In genomic region chr3:36000275-36001239, GRCm38 (mm10) we compare ENCODE assay signal across 8 mouse cellular contexts. TPM values are rescaled to one million over a fixed set of nuclear protein-coding genes. Genes with fewer than 3 reads are reported as not detected.
DNase-seq lines count a peak whose midpoint lies in the region; ATAC-seq and TF ChIP-seq lines count a peak whose summit lies in the region.

Gene Mccc1 (minus strand): TSS chr3:36000678.

- no peaks in the 10 kb centered on the region for H3K4me1 ChIP-seq in embryonic facial prominence, embryonic 13.5 days
- H3K4me1 ChIP-seq in kidney, adult 2 months (ENCODE audit: control insufficient read depth, insufficient read depth, low read length): no peaks in the 10 kb centered on the region
- H3K4me1 ChIP-seq in limb, embryonic 12.5 days (replicated peaks): no peaks in the 10 kb centered on the region; the same call in 1 of the 2 replicates
- H3K4me1 ChIP-seq in midbrain, embryonic 15.5 days: peaks cover 15% of the 10 kb centered on the region
- no peaks in the 10 kb centered on the region for H3K4me1 ChIP-seq in spleen, adult 2 months (ENCODE audit: control insufficient read depth, insufficient read depth, insufficient read length)

- H3K4me3 ChIP-seq in embryonic facial prominence, embryonic 13.5 days: peak within 1 kb of the TSS; percentile 61
- H3K4me3 ChIP-seq in kidney, adult 2 months (ENCODE audit: insufficient read depth, low read depth, low read length): peak within 1 kb of the TSS; percentile 86
- peak within 1 kb of the TSS; percentile 65 for H3K4me3 ChIP-seq in limb, embryonic 12.5 days (replicated peaks)
- peak within 1 kb of the TSS; percentile 84 for H3K4me3 ChIP-seq in midbrain, embryonic 15.5 days
- peak within 1 kb of the TSS; percentile 96 for H3K4me3 ChIP-seq in spleen, adult 2 months (ENCODE audit: extremely low read depth, insufficient read depth, insufficient read length)

- peak; percentile 99 for ATAC-seq in embryonic facial prominence, embryonic 13.5 days (ENCODE audit: insufficient number of reproducible peaks, insufficient read depth, low FRiP score, low TSS enrichment, low read depth)
- peak; percentile 98 for ATAC-seq in limb, embryonic 12.5 days (ENCODE audit: insufficient number of reproducible peaks, insufficient read depth, low FRiP score, low TSS enrichment, low read depth)
- ATAC-seq in midbrain, embryonic 15.5 days (replicated peaks): peak; percentile 100

- peak; percentile 46 for TF ChIP-seq POLR2A in kidney, adult 2 months (IDR thresholded peaks at IDR 0.05; ENCODE audit: low read depth, low read length)
- TF ChIP-seq POLR2A in spleen, adult 2 months (IDR thresholded peaks at IDR 0.05; ENCODE audit: low read depth, low read length): no peak; the same call in 1 of the 2 replicates

- peak within 1 kb of the TSS; percentile 68 for H3K4me2 ChIP-seq in embryonic facial prominence, embryonic 13.5 days
- H3K4me2 ChIP-seq in limb, embryonic 12.5 days: peak within 1 kb of the TSS; percentile 71
- H3K4me2 ChIP-seq in midbrain, embryonic 15.5 days: peak within 1 kb of the TSS; percentile 69

- DNase-seq in 3134 (ENCODE audit: extremely low read depth, insufficient read length, low spot score): peak; percentile 97
- DNase-seq in adrenal gland, postnatal 36 days: peak; percentile 94
- peak; percentile 97 to 99 for DNase-seq in heart, adult 18-20 months
- DNase-seq in kidney, adult 2 months: peak; percentile 98
- DNase-seq in spleen, adult 2 months (ENCODE audit: low read depth in 1 of 2, low spot score in 2 of 2): peak; percentile 90 to 93

- no peaks in the 10 kb centered on the region for H3K9me3 ChIP-seq in embryonic facial prominence, embryonic 13.5 days
- H3K9me3 ChIP-seq in limb, embryonic 12.5 days: no peaks in the 10 kb centered on the region
- H3K9me3 ChIP-seq in midbrain, embryonic 15.5 days: no peaks in the 10 kb centered on the region

- no peak for TF ChIP-seq CTCF in kidney, adult 2 months (conservative IDR thresholded peaks at IDR 0.05; ENCODE audit: insufficient read depth, insufficient read length, low read depth, low read length)
- no peak for TF ChIP-seq CTCF in spleen, adult 2 months (IDR thresholded peaks at IDR 0.05; ENCODE audit: extremely low read depth, insufficient read depth, insufficient read length, insufficient replicate concordance)

- H3K27ac ChIP-seq in embryonic facial prominence, embryonic 13.5 days: peak within 1 kb of the TSS; percentile 88
- H3K27ac ChIP-seq in kidney, adult 2 months (ENCODE audit: insufficient read depth, low read depth, low read length): peak within 1 kb of the TSS; percentile 96
- H3K27ac ChIP-seq in limb, embryonic 12.5 days: peak within 1 kb of the TSS; percentile 90
- H3K27ac ChIP-seq in midbrain, embryonic 15.5 days: peak within 1 kb of the TSS; percentile 94
- H3K27ac ChIP-seq in spleen, adult 2 months (ENCODE audit: insufficient read depth, low read length): peak within 1 kb of the TSS; percentile 96

- WGBS in embryonic facial prominence, embryonic 13.5 days: 4% methylated on average over 39 of the region's 39 CpGs
- 2% methylated on average over 39 of the region's 39 CpGs for WGBS in kidney, adult 2 months
- 7% methylated on average over 39 of the region's 39 CpGs for WGBS in limb, embryonic 12.5 days
- 3% methylated on average over 39 of the region's 39 CpGs for WGBS in midbrain, embryonic 15.5 days
- 2% methylated on average over 39 of the region's 39 CpGs for WGBS in spleen, adult 2 months

- H3K36me3 ChIP-seq in embryonic facial prominence, embryonic 13.5 days: peaks cover 2% of the 10 kb centered on the region
- H3K36me3 ChIP-seq in kidney, adult 2 months (ENCODE audit: control insufficient read depth, insufficient read depth, low read length): no peaks in the 10 kb centered on the region
- H3K36me3 ChIP-seq in limb, embryonic 12.5 days: peaks cover 2% of the 10 kb centered on the region; the same call in 1 of the 2 replicates
- no peaks in the 10 kb centered on the region for H3K36me3 ChIP-seq in midbrain, embryonic 15.5 days (replicated peaks)
- H3K36me3 ChIP-seq in spleen, adult 2 months (ENCODE audit: control insufficient read depth, insufficient read depth, low read length): peaks cover 2% of the 10 kb centered on the region

- no peaks in the 10 kb centered on the region for H3K27me3 ChIP-seq in embryonic facial prominence, embryonic 13.5 days
- no peaks in the 10 kb centered on the region for H3K27me3 ChIP-seq in kidney, adult 2 months (replicated peaks; ENCODE audit: control insufficient read depth, insufficient read depth, low read length)
- no peaks in the 10 kb centered on the region for H3K27me3 ChIP-seq in limb, embryonic 12.5 days
- H3K27me3 ChIP-seq in midbrain, embryonic 15.5 days (replicated peaks): no peaks in the 10 kb centered on the region; the same call in 1 of the 2 replicates
- no peaks in the 10 kb centered on the region for H3K27me3 ChIP-seq in spleen, adult 2 months (ENCODE audit: control insufficient read depth, insufficient read depth, low read length)

- peak within 1 kb of the TSS; percentile 81 for H3K9ac ChIP-seq in embryonic facial prominence, embryonic 13.5 days
- H3K9ac ChIP-seq in limb, embryonic 12.5 days (replicated peaks): peak within 1 kb of the TSS; percentile 73
- H3K9ac ChIP-seq in midbrain, embryonic 15.5 days: peak within 1 kb of the TSS; percentile 77

RNA-seq across cellular contexts. Expression of gene Mccc1, which starts in this region (rescaled TPM):
- total RNA-seq in adrenal gland, postnatal 36 days (2021): 100 to 1,000 TPM in 1 of 2 experiments, 10 to 100 TPM in 1; 86.7 to 120 TPM
- polyA plus RNA-seq in embryonic facial prominence, embryonic 13.5 days (2015; fragmentation: Nextera tagmentation; extraction: Ambion mirVana): 39.4 and 47.9 TPM in 2 replicates
- total RNA-seq in heart, adult 18-20 months (2021): 100 to 1,000 TPM in 1 of 2 experiments, 10 to 100 TPM in 1; 91.4 to 102 TPM
- 73.3 and 73.7 TPM in 2 replicates for polyA plus RNA-seq in kidney, adult 2 months (2012; rRNA removed)
- polyA plus RNA-seq in limb, embryonic 12.5 days (2016; fragmentation: Nextera tagmentation; extraction: Ambion mirVana): 44.6 and 46.3 TPM in 2 replicates
- polyA plus RNA-seq in midbrain, embryonic 15.5 days (2015; fragmentation: Nextera tagmentation; extraction: Ambion mirVana): 29.8 and 31.5 TPM in 2 replicates
- 4.7 and 4.8 TPM in 2 replicates for polyA plus RNA-seq in spleen, adult 2 months (2012; rRNA removed)

Comparison
In these comparisons a context has a peak if more than half of its experiments do, and no peak if none do; other contexts are left out.
1. Peak in every context shown above with its lines: DNase-seq, ATAC-seq, H3K4me3 ChIP-seq and H3K27ac ChIP-seq.